Mouse (Mus musculus): Measurements from ENCODE around the gene Shisa7.
A peak's percentile ranks its signal among the peaks of the same experiment; 100 is the strongest.
"Not testable (repeated sequence)": the region's sequence is repeated elsewhere in the genome, so short reads cannot be mapped to it uniquely, and the experiment has no call there.

The Shisa7 gene

DNA sequence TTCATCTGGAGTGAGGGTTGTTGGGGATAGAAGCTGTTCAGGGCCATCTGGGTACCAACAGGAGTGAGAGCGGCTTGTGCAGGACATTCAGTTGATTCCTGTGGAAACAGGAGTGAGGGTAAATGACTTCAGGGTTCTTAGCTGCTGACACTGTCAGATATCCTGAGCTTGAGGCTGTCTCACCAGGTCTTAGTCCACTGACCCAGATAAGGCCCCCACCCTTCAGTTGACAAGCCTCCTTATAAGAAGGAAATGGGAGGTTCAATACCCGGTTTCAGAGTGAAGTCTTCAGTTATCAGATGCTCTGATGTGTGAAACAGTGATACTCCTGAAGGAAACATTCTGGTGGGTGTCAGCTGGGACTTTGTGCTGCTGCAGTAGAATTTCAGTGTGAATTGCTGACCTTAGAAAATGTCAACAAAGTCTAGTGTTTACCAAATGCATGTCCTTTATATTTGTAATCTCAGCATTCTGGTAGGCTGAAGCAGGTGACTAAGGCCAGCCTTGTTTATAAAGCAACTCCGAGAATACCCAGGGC is 49.8 kb downstream of the Shisa7 start:
- DNase-seq (ENCODE audit: low read depth, low spot score): no peak

DNA sequence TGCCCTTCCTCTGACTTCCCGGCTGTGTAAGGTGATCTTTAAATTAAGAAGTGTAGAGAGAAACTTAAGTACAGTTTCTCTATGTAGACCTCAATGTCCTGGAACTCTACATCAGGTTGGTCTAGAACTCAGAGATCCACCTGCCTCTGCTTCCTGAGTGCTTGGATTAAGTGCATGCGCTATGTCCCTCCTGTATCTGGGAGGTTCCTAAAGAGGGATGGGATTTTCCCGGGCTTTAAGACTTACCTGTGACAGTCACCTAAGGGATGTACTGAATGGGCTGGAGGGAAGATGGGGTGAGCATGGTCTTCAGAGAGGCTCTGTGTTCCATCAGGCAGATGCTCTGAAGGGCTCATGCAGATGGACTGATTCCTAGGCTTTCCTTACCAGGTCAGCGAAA is 50.8 kb downstream of the Shisa7 start:
- no peak for DNase-seq (ENCODE audit: low read depth, low spot score)

DNA sequence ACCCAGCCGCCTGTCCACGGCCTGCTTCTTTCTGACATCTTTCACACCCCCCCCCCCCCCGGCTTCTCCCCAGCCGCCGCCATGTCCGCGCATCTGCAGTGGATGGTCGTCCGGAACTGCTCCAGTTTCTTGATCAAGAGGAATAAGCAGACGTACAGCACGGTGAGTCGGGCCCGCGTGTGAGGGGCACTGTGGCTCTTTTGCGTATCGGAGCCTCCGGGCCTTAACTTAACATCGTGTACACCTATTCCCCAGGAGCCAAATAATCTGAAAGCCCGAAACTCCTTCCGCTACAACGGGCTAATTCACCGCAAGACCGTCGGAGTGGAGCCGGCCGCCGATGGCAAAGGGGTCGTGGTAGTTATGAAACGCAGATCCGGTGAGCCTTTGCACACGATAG is 51.2 kb downstream of the Shisa7 start:
- not testable (repeated sequence) for DNase-seq (ENCODE audit: low read depth, low spot score)

DNA sequence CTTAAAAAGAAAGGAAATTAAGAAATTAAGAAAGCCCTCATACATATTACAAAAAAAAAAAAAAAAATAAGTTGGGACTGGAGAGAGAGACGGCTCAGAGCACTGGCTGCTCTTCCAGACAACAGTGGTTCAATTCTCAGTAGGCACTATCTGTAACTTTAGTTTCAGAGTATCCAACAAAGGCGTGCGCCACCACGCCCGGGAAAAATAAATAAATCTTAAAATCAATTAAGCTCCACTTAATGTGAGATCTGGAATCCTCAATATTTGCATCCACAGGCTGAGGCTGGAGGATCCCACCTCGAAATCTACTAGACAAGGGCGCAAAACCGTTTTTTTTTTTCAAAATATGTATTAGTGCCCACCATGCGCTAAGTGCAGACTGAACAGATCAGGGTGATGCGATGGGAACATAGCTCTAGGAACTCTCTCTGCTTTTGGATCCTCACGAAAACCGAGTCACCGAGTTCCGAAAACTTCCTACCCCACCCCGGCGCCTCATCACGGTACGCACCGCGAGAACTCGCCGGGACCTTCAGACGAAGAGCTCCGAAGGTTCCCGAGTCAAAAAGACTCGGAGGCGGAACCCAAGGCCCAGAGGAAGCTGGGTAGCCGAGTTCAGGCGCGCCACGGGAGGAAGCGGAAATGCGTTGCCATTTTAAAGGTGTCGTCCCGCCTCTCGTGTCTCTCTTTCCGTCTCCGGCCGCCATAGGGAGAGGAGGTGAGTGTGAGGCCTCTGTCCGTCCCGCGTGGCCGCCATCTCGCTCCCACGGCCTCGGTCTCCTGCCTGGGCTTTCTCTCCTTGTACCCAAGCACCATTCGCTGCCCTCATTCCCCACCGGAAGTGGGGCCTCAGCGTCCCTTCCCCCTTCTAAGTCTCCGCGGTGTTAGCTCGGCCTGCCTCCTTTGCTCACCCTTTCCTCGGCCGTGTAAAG is 52.0 kb downstream of the Shisa7 start, which contains the start of gene Rpl28:
TSS of gene Rpl28 (plus strand) at position 597 of the 935 bp plus-strand sequence.
- DNase-seq (ENCODE audit: low read depth, low spot score): peak; percentile 98

DNA sequence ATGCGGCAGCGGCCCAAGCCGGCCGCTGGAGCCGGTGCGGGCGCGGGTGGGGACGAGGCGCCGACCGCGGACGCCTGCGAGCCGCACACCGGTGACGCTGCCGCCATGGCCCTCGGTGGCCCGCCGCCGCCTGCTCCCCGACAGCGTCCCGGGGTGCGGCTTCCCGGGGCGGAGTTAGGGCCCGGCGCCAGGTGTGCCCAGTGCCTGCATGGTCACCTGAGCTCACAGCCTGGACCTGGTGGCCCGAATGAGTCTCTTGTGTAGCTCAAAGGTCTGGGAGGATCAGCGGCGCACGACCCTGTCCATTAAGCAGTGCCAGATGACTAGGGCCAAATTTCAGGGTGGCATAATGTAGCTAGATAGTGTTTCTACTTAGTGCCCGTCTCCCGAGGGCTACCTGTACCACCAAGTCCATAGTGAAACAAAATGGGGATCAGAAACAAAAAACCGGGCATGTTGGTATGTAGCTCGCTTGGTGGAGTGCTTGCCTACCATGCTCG is 55.0 kb downstream of the Shisa7 start, which contains the start of gene Tmem238:
TSS of gene Tmem238 (minus strand) at position 221 of the 500 bp plus-strand sequence.
- no peak for DNase-seq (ENCODE audit: low read depth, low spot score)

DNA sequence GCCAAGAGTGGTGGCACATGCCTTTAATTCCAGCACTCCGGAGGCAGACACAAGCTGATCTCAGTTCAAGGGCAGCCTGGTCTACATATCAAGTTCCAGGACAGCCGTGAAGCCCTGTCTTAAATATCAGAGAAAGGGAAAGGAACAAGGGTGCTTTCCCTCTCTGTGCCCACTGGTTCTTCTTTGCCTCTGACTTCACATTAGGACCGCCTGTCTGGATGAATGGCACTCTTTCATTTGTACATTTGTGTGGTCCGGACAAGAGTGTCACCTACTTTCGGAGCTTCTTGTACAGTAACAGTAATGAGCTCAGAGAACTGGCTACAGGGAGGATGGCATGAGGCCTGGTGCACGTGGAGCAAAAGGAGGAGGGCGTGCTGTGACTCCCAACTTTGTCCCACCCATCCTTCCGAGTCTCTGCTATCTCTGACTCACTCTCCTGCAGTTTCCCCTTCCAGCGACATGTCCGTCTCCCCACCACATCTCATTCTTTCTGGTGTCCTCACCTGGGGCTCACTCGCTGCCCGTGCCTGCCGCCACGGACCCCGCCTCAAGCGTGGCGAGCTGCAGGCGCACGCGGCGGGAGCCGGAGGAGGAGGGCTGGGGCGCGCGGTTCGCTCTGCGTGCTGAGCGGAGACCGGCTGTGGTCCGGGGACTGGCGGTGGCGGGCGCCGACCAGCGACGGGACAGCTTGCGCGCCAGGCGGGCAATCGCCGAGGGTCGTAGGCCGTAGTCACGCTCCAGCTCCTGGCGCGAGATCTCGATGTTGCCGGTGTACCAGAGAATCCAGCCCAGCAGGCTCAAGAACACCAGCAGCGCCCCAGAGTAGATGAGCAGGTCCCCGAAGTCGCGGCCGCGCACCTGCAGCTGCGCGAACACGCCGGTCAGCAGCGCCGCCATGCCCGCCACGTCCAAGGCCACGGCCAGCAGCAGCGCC is 55.7 kb downstream of the Shisa7 start:
- peak; percentile 67 for DNase-seq (ENCODE audit: low read depth, low spot score)

DNA sequence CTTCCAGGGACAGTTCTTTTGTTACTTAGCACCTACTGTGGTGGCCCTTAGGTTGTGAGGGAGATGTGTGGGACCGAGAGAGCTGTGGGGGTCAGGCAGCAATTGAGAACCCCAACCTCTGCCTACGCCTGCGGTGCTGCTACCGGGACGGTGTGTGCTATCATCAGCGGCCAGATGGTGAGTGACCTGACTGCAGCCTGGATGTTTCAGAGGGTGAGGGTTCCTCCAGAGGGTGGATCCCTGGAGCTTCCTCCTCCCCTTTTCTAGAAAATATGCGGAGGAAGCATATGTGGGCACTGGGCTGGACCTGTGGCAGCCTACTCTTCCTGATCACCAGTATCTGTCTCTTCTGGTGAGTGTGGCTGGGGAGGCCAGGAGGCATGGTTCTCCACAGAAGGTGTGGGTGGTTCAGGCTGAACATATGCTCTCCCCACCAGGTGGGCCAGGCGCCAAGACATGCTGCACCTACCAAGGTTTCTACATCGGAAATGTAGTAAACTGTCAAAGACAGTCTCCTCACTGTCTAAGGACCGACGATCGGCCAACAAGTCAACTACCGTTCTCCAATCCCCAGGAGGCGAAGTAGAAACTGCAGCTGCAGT is 60.7 kb downstream of the Shisa7 start:
- DNase-seq (ENCODE audit: low read depth, low spot score): no peak

DNA sequence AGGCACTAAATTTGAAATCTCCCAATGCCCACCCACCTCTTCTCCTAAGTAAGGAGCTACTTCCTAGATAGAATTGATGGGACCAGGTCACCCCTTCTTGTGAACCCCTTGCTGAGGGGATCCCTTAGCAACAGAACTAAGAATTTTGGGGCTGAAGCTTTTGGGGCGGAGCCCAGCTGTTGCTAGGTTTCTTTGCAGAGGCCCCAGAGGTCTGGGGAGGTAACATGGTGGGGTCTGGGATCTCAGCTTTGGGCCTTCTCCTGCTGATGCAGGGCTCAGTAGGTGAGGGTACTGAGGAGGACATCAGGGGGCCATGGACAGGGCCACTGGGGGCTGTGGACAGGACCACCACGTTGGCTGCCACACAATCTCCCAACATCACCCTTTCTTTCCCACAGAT is 61.7 kb downstream of the Shisa7 start, which contains the start of the genes Il11 and Tmem190:
TSS of gene Il11 (minus strand) at position 101 of the 400 bp plus-strand sequence.
TSS of gene Tmem190 (plus strand) at position 179 of the 400 bp plus-strand sequence.
- DNase-seq (ENCODE audit: low read depth, low spot score): no peak

DNA sequence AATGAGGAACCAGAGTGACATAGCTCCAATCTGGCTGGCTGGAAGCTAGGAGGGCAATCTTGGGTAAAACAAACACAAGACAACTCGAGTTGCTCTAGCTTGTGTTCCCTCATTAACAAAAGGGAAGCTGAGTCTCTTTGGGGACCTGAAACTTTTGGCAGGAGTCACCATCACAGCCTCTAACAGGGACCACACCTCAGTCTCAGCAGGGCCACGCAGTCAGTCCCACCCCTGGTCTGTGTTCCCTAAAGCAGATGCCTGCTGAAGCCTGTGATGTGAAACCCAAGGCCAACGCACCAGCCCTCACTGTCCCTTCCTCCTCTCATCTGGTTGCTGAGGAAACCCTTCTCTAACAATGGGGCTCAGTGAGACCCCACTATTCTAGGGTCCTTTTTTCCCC is 62.4 kb downstream of the Shisa7 start:
- DNase-seq (ENCODE audit: low read depth, low spot score): no peak

DNA sequence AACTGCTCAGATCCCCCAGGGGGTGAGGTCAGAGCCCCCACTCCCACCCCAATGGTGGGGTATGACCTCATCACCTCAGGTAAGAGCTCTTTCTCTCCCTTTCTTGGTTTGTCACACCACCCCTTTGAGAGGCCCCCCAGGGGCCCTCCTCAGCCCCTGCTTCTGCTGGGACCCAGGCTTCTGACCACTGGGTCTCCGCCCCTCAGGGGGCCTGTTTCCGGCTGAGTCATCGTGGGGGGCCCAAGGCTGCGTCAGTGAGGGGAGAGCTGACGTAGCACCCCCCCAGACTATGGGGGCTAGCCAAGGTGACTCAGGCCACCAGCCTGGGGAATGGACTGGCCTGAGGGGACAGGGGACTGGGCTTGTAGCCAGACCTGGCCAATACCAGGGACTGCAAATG is 64.6 kb downstream of the Shisa7 start:
- no peak for DNase-seq (ENCODE audit: low read depth, low spot score)

DNA sequence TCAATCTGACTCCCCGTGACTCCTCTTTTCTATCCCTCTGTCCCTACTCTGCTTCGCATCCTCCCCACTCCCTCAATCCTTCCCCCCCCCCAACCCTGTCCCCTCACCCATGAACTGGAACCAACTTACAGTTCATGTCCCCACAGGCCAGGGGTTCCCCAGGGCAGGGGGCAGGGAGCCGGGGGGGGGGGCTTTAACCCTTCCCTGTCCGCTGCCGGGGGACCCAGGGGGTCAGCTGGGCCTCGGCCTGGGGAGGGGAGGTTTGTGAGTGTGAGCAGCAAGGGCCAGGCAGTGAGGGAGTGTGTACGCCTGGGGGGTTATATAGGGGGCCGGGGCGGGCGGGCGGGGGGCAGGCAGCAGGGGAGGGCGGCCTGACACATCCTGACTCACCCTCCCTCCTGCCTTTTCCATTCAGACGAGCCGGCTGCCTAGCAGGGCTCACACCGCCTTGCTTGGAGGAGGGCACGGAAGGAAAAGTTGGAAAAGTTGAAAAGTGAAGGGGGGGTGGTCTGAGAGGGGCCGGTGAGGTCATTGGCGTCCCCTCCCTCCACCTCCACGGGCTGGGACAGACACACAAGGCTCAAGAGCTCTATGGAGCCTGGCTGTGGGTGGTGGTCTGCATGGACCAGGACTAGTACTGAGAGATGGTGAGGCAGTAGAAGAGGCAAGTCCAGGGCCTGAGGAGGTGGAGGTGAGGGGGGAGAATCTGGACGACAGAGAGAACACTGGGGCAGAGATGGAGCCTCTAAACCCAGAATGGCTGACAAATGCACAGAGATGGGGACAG is 66.5 kb downstream of the Shisa7 start:
- DNase-seq (ENCODE audit: low read depth, low spot score): no peak

DNA sequence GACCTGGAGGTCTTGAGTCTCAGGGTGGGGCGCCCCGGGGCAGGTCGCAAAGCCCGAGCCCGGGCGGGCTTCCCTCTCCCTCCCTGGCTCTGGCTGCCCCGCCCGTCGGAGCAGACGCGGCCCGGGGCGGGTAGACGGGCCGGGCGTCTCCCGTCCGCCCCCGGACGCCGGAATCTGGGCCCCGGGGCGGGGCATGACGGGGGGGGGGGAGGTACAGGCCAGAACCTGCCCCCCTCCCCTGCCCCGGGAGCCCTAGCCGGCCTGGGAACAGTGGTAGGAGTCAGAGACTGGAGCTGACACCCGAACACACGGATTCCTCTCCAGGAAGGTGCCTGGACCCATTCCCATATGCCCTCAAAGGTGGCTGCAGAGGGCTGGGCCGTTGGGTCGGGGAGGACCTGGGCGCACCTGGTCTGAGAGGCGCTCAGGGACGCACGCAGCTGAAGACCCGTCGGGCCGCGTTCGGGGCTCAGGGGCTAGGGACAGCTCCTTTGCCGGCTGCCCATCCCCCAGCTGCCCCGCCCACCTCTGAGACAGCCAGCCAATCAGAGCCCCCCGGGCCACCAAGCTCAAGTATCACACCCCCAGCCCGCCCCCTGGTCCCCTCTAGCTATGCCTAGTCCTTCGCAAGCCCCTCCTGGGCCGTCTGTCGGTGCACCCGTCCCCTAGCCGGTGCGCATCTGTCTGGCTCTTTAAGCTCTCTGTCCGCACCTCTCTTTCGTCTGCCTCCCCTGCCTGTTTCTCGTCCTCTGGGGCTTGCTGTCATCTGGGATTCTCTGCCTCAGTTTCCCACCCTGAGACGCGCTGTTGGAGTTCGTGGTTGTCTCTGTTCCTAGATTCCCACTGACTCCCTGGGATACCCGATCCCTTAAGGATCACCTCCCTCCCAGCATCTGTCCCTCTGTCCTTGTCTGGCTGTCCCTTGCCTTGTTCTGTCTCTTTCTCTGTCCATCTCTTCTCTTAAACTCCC is 67.3 kb downstream of the Shisa7 start:
- DNase-seq (ENCODE audit: low read depth, low spot score): peak; percentile 74

DNA sequence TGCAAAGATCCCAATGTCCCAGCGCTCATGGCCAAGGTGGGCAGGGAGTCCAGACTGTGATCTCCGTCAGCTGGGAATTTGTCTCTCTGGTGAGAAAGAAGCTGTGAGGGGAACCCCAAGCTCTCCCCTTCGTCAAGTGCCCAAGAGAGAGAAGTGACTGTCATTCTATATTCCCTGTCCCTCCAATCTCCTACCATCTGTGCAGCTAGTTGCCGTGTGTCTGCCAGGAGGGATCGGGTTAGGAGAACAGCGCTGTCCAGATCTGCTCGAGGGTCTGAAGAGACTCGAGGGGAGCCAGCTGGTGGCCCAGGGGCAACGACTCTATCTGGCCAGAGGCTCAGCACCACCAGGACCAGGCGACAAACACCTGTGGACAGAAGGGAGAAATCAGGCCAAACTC is 68.4 kb downstream of the Shisa7 start:
- no peak for DNase-seq (ENCODE audit: low read depth, low spot score)
